Mouse (Mus musculus) ES-Bruce4 (cell line): ENCODE measurements around the gene Ttll12.

Experiments used
- CTCF ChIP-seq: IDR thresholded peaks from one replicate; pipeline ENCODE4 v1.8.1; 2011; ENCODE audit warnings: low read depth, low read length
- EP300 ChIP-seq: IDR thresholded peaks from 2 replicates; pipeline ENCODE4 v1.6.1; 2011; ENCODE audit warnings: low read depth, low read length; ENCODE audit not compliant: insufficient read depth
- POLR2A ChIP-seq: IDR thresholded peaks from one replicate; pipeline ENCODE4 v1.8.1; 2011; ENCODE audit warnings: low read length; ENCODE audit not compliant: insufficient read depth

GRCm38 (mm10) chr15:83571636-83572035 lies 23.3 kb downstream of the Ttll12 start:
- TF ChIP-seq EP300 (no peak), CTCF (no peak), POLR2A (no peak)
